Mouse (Mus musculus) E14TG2a.4 (cell line): ENCODE measurements around the gene Dpysl5.

Source experiments
- H3K27me3 ChIP-seq: 2 replicates; pipeline ENCODE4 v1.6.1; 2014; ENCODE audit warnings: low read length, control low read depth; ENCODE audit not compliant: insufficient read depth
- H3K36me3 ChIP-seq: 2 replicates; pipeline ENCODE4 v1.6.1; 2014; ENCODE audit warnings: low read length, control low read depth; ENCODE audit not compliant: insufficient read depth
- H3K4me1 ChIP-seq: replicated peaks from 2 replicates; pipeline ENCODE4 v1.6.1; 2014; ENCODE audit warnings: low read depth, low read length, control low read depth
- H3K4me3 ChIP-seq: replicated peaks from 2 replicates; pipeline ENCODE4 v1.5.1; 2014; ENCODE audit warnings: mild to moderate bottlenecking, low read length
- H3K9me3 ChIP-seq: 2 replicates; pipeline ENCODE4 v1.6.1; 2014; ENCODE audit warnings: low read length, control low read depth
- CTCF ChIP-seq: conservative IDR thresholded peaks from 2 replicates; pipeline ENCODE4 v1.5.1; 2014; ENCODE audit warnings: low read length
- NANOG ChIP-seq: IDR thresholded peaks from 2 replicates; pipeline ENCODE4 v1.6.1; 2014; ENCODE audit warnings: borderline replicate concordance, low read length, mixed read lengths
- POU5F1 ChIP-seq: IDR thresholded peaks from 2 replicates; pipeline ENCODE4 v1.6.1; 2014; ENCODE audit warnings: low read length, borderline replicate concordance

Dpysl5 gene

DNA sequence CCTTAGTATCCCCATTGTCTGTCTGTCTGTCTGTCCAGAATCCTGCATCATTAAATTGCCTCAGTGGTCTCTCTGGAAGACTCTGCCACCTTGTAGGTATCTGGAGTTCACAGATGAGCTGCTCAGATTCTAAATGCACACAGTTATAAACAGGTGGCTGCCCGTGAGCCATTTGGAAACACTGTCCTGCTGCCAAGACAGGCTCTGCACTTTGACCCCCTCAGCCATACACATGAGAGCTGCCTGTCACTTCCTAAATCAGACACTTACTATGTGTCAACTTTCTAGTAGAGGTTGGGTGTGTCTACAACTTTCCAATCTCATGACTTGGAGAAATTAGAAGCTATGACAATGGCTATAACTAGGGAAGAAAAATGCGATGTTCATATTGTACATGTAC lies 128.4 kb downstream of the Dpysl5 start:
- H3K9me3 ChIP-seq: no peaks in the 10 kb centered on the region
- H3K27me3 ChIP-seq: no peaks in the 10 kb centered on the region
- H3K36me3 ChIP-seq: no peaks in the 10 kb centered on the region
- TF ChIP-seq POU5F1 (no peak), CTCF (no peak), NANOG (no peak)
- H3K4me1 ChIP-seq: no peaks in the 10 kb centered on the region
- no peak overlapping the region for H3K4me3 ChIP-seq

DNA sequence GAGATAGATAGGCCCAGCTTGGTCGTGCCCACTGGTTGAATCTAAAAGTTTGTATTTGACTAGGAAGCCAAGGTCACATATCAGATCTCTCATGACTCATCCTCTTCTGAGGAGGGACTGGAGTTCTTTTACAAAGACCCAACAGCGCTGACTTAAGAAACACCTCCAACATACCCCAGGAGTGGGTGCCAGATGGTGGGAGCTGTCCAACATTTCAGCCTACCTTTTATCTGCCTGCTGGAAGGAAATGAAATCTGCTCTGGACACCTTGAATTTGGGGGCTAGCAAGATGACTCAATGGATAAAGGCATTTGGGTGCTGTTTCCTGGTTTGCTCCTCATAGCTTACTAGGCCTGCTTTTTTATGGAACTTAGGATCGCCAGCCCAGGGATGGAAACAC lies 130.5 kb downstream of the Dpysl5 start:
- H3K9me3 ChIP-seq: no peaks in the 10 kb centered on the region

More for the DNA sequence above, 130.5 kb downstream of the Dpysl5 start:
- Histone ChIP-seq H3K4me3 (no peak overlapping the region), H3K4me1 (no peaks in the 10 kb centered on the region), H3K27me3 (no peaks in the 10 kb centered on the region), H3K36me3 (no peaks in the 10 kb centered on the region)
- TF ChIP-seq POU5F1 (no peak), NANOG (no peak), CTCF (no peak)
